Mouse (Mus musculus) heart, adult 11 months (tissue): ENCODE measurements around the gene Trpm3.

Source experiments
- DNase-seq: peaks from one replicate; pipeline ENCODE4 v3.0.0; 2022

Gene Trpm3

DNA sequence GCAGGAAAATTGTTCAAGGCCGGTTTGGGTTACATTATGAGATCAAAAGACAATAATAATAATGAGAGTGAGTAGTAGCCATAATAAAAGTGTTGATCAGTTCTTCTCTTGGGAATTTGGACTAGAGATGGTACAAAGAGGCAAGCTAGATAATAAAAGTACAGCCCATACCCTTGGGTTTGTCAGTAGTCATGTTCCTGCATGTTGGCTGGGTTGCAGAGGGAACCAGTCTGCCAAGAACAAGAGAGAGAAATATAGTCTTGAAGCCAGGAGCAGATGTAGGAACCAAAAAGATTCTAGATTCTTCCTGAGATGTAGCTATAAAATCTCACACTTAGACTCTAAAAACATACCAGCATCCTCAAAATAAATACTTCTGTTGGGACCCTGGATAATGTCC, 861.4 kb downstream of the Trpm3 start:
- DNase-seq = peak; percentile 51

DNA sequence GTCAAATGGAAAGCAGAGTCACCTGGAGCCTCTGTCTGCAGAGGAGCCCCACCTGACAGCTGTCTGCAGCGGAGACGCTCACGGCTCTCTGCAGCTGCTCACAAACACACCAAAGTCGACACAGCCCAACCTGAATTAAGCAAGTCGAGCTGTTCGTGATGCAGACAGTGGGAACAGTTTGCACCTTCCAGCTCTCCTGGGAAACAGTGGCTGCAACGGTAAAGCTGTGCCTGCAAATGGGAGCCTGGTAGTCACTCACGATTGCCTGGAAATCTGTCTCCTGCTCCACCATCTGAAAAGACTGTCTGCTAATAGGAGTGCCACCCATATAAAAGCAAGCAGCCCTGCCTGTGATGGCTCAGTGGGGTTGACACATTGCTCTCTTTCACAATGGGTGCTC, 865.0 kb downstream of the Trpm3 start:
- peak; percentile 85 for DNase-seq

DNA sequence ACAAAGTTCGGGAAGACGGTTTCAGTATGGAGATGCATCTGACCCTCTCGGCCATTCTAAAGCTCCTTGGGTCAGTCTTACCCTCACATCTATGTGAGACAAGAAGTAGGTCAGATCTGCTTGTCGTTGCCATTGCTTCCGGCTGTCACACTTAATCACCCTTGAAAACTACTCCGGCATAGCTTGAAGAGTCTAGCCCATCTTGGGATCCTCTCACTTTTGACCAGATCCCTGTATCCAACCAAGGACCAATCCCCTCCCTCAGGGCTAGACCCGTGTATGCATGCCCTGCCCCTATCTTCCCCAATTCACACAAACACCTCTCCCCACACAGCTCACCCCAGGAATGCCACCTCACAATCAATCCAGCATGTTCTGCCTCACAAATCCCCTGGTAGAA, 867.0 kb downstream of the Trpm3 start:
- peak; percentile 84 for DNase-seq

DNA sequence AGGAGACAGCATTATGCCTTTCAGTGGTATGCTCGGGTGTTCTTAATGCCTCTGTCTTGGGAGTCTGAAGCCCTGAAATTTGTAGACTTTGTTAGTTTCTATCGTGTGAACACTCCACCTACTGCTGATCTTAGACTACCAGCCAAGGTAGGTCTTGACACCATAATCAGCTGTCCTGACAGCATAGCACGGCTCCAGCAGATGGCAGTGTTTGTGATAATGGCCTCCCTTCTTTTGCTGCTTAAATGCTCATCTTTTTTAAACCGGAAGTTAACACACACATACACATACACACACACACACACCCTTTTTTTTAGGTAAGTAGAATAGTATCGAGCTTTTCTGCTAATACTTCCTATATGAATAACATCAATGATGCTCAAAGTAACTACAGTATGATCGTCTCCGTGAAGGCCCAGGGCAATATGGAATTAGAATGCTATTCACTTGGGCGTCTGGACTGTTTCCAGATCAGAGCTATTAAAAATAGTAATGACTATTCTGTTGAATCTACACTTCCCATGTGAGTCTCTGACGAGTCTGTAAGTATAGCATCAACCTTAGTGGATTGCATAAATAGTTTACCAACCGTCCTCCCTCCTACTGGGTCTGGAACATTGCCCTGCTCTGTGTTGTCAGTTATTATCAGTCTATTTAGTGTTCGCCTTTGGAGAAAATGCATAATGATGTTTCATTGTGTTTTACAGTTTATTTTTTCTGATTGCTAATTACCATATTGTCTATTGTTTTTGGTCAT, 867.8 kb downstream of the Trpm3 start:
- DNase-seq = peak; percentile 93

DNA sequence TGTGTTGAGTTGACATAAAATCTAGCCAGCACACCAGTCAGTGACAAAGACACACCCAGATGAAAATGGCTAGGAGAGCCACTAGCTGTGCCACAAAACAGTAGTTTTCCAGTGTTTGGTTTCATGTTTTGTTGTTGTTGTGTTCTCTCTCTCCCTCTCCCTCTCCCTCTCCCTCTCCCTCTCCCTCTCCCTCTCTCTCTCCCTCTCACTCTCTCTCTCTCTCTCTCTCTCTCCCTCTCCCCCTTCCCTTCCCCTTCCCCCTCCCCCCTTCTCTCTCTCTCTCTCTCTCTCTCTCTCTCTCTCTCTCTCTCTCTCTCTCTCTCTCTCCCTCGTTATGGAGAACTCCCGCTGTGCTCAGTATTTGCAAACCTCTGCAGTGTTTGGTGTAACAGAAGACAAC, 874.8 kb downstream of the Trpm3 start:
- DNase-seq = no peak

DNA sequence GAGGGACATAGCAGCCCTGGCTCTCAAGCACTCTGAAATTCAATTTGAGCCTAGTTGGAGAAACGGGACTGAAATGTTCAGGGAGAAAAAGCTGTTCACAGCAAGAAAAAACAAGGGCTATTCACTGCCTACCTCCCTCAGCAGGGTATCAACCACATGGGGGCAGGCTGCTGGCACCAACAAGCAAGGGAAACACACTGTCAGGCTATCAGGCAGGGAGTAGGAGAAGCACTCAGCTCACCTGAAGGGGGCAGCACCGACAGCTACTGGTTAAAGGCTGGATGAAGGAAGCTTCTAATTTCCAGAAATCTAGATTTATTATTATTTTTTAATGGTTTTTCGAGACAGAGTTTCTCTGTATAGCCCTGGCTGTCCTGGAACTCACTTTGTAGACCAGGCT, 876.7 kb downstream of the Trpm3 start:
- peak; percentile 97 for DNase-seq

DNA sequence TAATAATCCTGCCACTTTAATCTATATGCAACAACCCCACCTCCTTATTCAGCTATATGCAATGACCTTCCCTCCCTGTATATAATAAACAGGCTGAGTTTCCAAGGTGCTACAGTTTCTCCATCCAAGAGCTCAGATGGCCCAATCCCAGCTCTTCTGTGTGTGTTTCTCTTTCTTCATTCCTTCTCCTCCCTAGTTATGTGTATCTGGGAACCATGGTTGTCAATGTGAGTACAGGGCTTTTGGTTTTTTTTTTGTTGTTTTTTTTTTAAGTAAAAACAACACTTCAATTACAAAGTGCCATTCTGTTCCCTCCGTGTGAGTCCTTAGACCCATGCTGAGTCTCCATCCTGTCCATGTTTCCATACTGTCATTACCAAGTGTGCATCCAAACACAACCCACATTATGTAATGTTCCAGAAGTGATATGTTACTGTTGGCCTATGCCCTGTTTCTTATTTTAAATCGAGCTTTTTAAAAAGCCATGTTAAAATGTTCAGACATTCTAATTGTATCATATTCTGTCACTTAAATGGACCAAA, 879.4 kb downstream of the Trpm3 start:
- peak; percentile 34 for DNase-seq

DNA sequence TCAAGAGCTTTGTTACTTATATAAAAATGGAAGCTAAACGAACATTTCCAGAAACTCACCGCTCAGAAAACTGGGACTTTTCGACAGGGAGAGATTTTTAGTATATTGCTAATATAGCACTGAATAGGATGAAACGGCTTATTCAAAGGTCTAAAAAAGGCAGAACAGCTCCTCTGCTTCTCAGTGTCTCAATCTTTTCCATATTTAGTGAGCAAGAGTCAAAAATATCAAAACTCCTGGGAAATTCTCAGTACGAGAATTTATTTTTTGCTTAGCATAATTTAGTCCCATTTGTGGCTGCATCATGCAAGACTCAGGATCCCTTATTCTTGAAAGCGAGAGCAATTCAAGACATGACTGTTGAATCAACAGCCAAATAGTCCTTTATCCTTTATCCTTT, 884.1 kb downstream of the Trpm3 start:
- DNase-seq = no peak

DNA sequence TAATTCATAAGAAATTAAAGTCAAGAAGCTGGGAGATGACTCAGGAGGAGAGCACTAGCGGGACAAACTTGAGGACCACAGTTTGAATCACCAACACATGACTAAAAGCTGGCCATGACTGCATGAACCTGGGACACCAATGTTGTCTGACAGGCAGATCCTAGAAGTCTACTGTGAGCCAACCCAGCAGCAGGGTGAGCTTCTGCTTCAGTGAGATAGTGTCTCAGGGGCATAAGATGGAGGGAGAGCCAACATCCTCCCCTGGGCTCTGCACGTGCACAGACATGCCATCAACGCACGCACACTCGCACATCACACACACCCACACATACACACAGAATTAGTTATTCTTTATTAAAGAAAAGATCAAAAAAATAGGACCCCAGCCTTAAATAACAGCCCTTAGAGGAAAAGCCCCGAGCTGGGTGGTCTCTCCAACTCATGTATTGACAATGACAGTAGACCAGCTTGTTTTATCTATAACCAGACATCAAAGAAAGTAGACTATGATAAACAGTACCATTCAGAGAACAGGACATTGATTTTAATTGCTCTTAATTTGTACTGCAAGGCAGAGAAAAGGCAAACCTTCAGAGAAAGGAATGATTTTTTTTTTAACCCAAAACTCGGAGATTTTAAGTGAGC, 884.6 kb downstream of the Trpm3 start:
- peak; percentile 90 for DNase-seq

DNA sequence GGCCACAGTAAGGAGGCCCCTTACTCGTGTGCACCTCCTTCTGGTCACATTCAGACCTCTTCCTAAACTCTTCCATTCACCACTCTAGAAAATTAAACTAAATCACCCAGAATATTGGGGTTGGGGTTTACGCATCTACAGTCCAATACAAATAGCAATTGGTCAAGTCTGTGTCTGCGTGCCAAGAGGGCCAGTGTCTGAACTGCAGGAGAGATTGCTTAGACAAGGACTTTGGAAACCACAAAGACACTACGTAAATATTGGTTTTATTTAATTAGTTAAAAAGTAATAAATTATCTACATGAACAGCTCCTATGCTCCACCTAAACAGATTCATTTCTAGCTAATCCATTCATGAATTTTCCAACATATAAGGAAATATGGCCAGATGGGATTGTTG, 886.0 kb downstream of the Trpm3 start:
- DNase-seq = no peak

DNA sequence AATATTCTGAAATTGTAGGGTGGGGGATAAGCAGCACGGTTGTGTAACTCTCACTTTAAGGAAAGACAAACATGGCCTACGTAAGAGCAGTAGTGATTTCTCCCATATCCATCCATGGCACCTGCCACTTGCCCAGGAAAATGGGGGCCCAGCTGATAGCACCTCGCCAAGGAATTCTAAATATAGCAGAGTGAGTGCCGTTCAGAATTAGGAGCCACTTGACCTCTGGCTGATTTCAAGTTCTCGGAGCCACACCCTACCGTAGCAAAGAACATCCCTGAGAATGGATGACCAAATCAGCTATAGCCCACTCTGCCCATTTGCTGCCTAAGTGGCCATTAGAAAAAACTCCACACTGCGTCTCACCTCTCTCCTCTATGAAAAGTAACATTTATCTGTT, 887.6 kb downstream of the Trpm3 start:
- DNase-seq = peak; percentile 96

DNA sequence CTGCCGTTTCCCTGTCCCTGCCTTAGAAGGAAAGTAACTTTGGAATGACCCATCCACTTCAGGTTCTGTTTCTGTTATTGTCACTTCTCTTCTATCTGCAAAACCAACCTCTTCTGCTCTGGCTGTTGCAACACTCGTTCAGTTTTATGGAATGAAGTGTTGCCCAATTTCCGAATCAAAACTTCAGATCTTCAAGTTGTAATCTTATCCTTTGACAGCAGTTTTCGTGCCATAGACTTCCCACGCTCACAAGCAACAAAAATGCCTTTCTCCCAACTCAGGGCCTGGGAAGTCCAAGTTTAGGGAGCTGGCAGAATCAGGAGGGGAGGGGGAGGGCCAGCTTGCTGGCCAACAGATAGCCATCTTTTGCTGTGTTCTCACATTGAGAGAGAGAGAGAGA, 889.4 kb downstream of the Trpm3 start:
- peak; percentile 91 for DNase-seq

DNA sequence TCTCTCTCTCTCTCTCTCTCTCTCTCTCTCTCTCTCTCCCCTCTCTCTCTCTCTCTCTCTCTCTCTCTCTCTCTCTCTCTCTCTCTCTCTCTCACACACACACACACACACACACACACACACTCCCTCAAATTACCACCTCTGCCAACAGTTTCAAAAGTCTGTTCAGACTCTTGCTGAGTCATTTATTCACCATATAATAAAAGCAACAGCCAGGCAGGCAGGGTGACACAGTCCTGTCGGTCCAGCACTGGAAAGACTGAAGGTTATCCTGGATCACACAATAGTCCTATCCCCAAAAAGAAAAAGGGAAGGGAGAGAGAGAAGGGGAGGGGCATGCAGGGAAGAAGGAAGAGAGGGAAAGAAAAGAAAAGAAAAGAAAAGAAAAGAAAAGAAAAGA, 894.5 kb downstream of the Trpm3 start:
- peak; percentile 90 for DNase-seq

DNA sequence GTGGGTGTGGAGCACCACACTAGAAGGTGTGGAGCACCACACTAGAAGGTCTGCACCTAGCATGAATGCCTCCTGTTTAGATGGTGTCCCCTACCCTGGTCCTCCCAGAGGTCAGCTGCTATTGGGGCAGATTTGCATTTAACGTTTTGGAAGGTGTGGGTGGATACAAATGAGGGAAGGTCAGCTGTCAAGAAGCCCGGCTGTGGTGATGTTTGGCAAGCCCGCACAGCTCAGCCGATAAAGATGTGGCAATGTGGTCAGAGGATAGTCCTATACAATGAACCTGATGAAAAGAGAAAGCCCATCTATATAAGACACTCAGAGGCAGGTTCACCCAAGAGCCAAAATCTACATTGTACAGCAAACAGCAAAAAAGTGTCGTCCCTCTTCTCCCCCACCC, 895.3 kb downstream of the Trpm3 start:
- peak; percentile 89 for DNase-seq

DNA sequence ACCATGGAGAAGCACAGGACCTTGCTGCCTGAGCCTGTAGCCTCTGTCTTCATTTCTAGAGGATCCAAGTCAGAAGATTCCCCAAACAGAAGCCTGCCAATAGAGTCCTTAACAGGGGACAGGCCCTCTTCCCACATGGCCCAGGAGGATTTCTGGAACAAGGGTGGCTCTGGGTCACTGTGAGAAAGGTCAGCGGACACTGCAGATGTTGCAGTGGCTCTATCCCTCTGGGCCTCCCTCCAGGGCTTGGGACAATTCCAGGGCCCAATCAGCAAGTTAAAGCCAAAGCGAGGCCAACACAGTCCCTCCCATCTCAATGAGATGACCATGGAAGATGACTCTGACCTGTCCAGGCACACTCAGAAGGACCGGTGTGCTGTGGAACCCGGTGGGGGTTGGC, 896.1 kb downstream of the Trpm3 start:
- DNase-seq = peak; percentile 99

DNA sequence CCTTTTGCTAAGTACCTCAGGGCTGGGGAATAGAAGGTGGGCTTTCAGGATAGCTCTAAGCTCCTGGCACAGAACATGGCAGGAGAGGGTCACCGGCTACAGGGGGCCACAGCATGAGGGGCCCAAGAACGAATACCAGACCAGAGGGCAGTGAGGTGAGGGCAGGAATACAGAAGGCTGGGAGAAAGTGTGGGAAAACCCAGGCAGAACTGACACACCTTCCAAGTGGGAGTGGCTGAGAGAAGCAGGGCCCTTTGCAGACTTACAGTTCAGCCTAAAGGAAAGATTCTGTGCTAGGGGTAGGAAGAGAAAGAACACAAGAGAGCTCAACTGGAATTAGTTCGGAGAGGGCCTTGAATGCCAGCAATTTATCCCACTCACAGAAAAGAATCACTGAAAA, 896.9 kb downstream of the Trpm3 start:
- peak; percentile 93 for DNase-seq

DNA sequence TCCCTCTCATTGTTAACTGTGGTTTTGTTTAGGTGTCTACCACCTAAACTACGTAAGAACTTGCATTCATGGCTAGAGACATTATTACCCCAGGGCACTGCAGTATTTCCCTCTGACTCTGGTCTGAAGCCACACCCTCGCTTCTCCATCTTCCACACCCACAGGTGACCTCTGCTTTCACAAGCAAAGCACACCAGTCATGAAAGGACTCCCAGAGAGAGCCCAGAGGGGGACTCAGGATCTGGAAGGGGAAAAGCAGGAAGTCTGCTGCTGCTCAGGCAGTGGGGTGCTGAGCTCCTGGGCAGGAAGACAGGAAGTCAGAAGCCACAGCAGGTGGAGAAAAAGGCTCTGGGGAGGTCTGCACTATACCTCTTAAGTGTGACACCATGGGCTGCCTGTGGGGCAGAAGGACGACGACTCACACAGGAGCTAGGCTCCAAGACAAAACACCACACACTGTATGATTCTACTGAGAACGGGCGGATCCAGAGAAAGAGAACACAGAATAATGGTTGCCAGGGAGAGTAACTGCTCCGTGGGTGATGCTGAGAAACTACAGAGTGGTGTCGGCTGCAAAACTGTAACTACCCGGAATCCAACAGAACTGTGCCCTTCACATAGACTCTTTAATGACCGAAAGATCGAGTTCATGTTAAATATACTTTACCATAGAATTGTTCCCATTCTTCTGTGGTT, 898.1 kb downstream of the Trpm3 start:
- DNase-seq = peak; percentile 93

DNA sequence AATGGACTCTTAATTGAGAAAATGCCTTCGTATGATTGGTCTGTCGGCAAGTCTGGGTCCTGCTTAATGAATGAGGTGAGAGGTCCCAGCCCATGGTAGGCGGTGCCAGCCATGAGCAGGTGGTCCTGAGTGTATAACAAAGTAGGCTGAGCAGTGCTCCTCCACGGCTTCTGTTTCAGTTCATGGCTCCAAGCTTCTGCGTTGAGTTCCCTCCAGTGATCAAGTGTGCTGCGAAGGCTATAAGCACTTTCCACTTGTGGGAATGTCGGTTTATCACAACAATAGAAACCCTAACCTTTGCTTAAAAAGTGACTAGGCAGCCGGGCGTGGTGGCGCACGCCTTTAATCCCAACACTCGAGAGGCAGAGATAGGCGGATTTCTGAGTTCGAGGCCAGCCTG, 898.7 kb downstream of the Trpm3 start:
- peak; percentile 90 for DNase-seq

DNA sequence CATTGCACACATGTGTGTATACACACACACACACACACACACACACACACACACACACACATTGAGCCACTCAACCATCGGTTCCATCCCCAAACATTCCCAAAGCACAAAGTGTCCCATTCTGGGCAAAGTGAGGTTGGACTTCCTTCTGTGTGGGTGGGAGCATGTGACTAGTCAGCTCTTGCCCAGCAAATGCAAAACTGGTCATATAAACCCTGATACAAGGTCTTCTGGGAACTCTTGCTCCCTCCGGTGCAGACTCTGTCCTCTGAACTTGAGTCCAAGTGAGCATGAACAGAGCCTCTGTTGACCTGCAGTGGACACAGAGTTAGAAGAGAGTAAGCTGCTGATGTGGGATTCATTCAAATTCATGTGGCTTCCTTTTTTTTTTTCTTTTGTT, 899.5 kb downstream of the Trpm3 start:
- DNase-seq = peak; percentile 96

DNA sequence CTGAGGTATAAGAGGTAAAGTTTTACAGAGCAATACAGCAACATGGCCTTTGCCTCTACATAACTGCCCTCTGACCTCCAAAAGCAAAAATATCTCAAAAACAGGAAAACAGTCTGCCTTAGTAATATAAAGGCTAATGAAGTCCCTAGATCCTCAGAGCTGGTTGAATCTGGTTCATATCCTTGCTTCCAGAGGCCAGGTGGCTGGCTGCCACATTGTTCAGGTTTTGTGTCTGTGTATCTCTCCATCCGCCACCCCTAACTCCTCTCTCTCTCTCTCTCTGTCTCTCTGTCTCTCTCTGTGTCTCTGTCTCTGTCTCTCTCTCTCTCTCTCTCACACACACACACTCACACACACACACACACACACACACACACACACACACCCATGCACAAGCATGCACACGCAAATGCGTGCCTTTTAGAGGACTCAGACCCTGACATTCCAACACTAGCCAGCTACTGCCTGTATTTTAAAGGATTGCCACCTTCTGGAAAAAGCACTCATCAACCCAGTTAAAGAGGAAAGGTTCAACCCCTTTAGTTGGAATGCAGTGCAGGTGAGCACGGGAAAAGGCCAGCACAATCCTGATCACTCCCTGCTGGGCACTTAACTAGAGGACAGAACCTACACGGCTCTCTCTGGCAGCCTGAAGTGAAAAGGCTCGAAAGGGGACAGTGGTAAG, 902.8 kb downstream of the Trpm3 start:
- DNase-seq = peak; percentile 87

DNA sequence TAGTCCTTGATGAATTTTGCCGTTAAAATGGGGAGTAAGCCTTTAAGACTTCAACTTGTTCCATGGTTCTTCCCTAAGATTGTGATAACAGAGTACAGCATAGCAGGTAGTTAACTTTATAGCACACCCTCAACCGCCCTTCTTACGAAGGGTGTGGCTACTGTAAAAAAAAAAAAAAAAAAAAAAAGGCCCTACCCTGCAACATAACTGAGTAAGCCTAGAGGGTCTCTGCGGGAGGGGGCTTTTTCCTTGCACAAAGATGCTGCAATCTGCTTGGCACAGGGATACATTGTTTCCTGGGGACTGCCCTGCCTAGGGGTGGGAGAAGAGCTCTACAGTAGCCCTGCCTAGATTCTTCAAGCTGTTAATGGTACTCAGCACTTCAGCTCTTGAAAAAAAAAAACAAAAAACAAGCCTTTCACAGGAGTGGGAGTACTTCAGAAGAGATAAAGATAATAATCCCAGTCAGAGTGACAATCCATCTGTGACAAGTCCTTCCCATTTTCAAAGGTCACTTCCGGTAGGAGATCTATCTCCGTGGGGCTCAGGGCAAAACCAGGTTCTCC, 903.4 kb downstream of the Trpm3 start:
- no peak for DNase-seq

DNA sequence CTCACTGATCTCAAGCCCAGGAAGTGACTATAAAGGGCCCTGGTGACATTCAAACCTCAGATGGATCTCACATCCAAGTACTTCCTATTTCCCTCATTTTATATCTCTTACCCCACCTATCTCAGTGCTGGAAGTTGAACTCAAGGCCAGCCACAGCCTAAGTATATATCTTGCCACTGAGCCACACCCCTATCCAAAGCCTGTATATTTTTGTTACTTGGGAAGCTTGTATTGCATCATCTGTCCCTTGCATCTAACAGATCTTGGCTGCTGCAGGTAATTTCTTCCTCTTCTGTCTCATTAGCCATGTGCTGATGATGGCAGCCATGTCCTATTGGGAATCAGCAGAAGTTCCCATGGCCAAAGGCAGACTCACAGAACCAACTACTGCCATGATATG, 904.9 kb downstream of the Trpm3 start:
- peak; percentile 87 for DNase-seq
